Mouse (Mus musculus): ENCODE measurements around the gene Ncoa7. TPM values are rescaled to one million over a fixed set of nuclear protein-coding genes. Genes with fewer than 3 reads are reported as not detected.
"Not testable (repeated sequence)": the region's sequence is repeated elsewhere in the genome, so short reads cannot be mapped to it uniquely, and the experiment has no call there.

The Ncoa7 gene
- total RNA-seq, 2 experiments from 2014 or later: 14.8 to 20.2 TPM

GRCm38 (mm10) chr10:30686862-30687261 is 116.3 kb downstream of the Ncoa7 start:
- ATAC-seq (replicated peaks; ENCODE audit: poor library complexity, severe bottlenecking): no peak

- ATAC-seq (replicated peaks; ENCODE audit: poor library complexity, severe bottlenecking): no peak
Measured at GRCm38 (mm10) chr10:30683449-30683848, 119.7 kb downstream of the Ncoa7 start.

- no peak for ATAC-seq (replicated peaks; ENCODE audit: poor library complexity, severe bottlenecking)
Measured at GRCm38 (mm10) chr10:30679756-30680155, 123.4 kb downstream of the Ncoa7 start.

GRCm38 (mm10) chr10:30678051-30678450 is 125.1 kb downstream of the Ncoa7 start:
- ATAC-seq (replicated peaks; ENCODE audit: poor library complexity, severe bottlenecking): no peak

GRCm38 (mm10) chr10:30674825-30675224 is 128.3 kb downstream of the Ncoa7 start:
- ATAC-seq (replicated peaks; ENCODE audit: poor library complexity, severe bottlenecking): peak; percentile 84

GRCm38 (mm10) chr10:30666580-30666979 is 136.5 kb downstream of the Ncoa7 start:
- ATAC-seq (replicated peaks; ENCODE audit: poor library complexity, severe bottlenecking): no peak

GRCm38 (mm10) chr10:30660564-30661328 is 142.4 kb downstream of the Ncoa7 start:
- peak; percentile 79 for ATAC-seq (replicated peaks; ENCODE audit: poor library complexity, severe bottlenecking)

GRCm38 (mm10) chr10:30655655-30656054 is 147.5 kb downstream of the Ncoa7 start:
- ATAC-seq (replicated peaks; ENCODE audit: poor library complexity, severe bottlenecking): peak; percentile 93

- ATAC-seq (replicated peaks; ENCODE audit: poor library complexity, severe bottlenecking): no peak
Measured at GRCm38 (mm10) chr10:30647681-30648080, 155.4 kb downstream of the Ncoa7 start.

- no peak for ATAC-seq (replicated peaks; ENCODE audit: poor library complexity, severe bottlenecking)
Measured at GRCm38 (mm10) chr10:30638216-30638615, 164.9 kb downstream of the Ncoa7 start.

GRCm38 (mm10) chr10:30636474-30637154 is 166.5 kb downstream of the Ncoa7 start:
- ATAC-seq (replicated peaks; ENCODE audit: poor library complexity, severe bottlenecking): not testable (repeated sequence)

GRCm38 (mm10) chr10:30632718-30633117 is 170.4 kb downstream of the Ncoa7 start:
- ATAC-seq (replicated peaks; ENCODE audit: poor library complexity, severe bottlenecking): no peak

GRCm38 (mm10) chr10:30629977-30630376 is 173.1 kb downstream of the Ncoa7 start:
- no peak for ATAC-seq (replicated peaks; ENCODE audit: poor library complexity, severe bottlenecking)

- ATAC-seq (replicated peaks; ENCODE audit: poor library complexity, severe bottlenecking): no peak
Measured at GRCm38 (mm10) chr10:30629513-30629912, 173.6 kb downstream of the Ncoa7 start, which contains the start of gene Hint3. Hint3 (minus strand) TSS chr10:30629632.

- not testable (repeated sequence) for ATAC-seq (replicated peaks; ENCODE audit: poor library complexity, severe bottlenecking)
Measured at GRCm38 (mm10) chr10:30628444-30628843, 174.7 kb downstream of the Ncoa7 start.

- no peak for ATAC-seq (replicated peaks; ENCODE audit: poor library complexity, severe bottlenecking)
Measured at GRCm38 (mm10) chr10:30627548-30627947, 175.6 kb downstream of the Ncoa7 start.

- ATAC-seq (replicated peaks; ENCODE audit: poor library complexity, severe bottlenecking): no peak
Measured at GRCm38 (mm10) chr10:30624161-30625019, 178.7 kb downstream of the Ncoa7 start.

- ATAC-seq (replicated peaks; ENCODE audit: poor library complexity, severe bottlenecking): no peak
Measured at GRCm38 (mm10) chr10:30622928-30623327, 180.2 kb downstream of the Ncoa7 start.

GRCm38 (mm10) chr10:30618918-30619210 is 184.3 kb downstream of the Ncoa7 start:
- no peak for ATAC-seq (replicated peaks; ENCODE audit: poor library complexity, severe bottlenecking)

- peak; percentile 93 for ATAC-seq (replicated peaks; ENCODE audit: poor library complexity, severe bottlenecking)
Measured at GRCm38 (mm10) chr10:30618091-30618917, 184.8 kb downstream of the Ncoa7 start.
